Mouse (Mus musculus) adipocyte (in vitro differentiated cells): Measurements from ENCODE around the gene Igdcc3.
"Not testable (repeated sequence)": the region's sequence is repeated elsewhere in the genome, so short reads cannot be mapped to it uniquely, and the experiment has no call there.

Source experiments
- DNase-seq: peaks from one replicate; pipeline ENCODE4 v3.0.0-alpha.2; 2016; ENCODE audit warnings: low spot score

Gene Igdcc3

GRCm38 (mm10) chr9:65202165-65202754 lies 61.3 kb downstream of the Igdcc3 start:
- DNase-seq: no peak

GRCm38 (mm10) chr9:65205049-65205815 lies 64.2 kb downstream of the Igdcc3 start:
- peak; percentile 80 for DNase-seq

- DNase-seq: not testable (repeated sequence)
Measured at GRCm38 (mm10) chr9:65207041-65207815, 66.2 kb downstream of the Igdcc3 start.

GRCm38 (mm10) chr9:65208293-65209179 lies 67.5 kb downstream of the Igdcc3 start:
- DNase-seq: no peak

- no peak for DNase-seq
Measured at GRCm38 (mm10) chr9:65211598-65211997, 70.6 kb downstream of the Igdcc3 start.

GRCm38 (mm10) chr9:65214425-65214777 lies 73.4 kb downstream of the Igdcc3 start:
- DNase-seq: no peak

GRCm38 (mm10) chr9:65214778-65215493 lies 73.9 kb downstream of the Igdcc3 start:
- DNase-seq: peak; percentile 68

- DNase-seq: peak; percentile 35
Measured at GRCm38 (mm10) chr9:65215494-65216126, 74.6 kb downstream of the Igdcc3 start.

- no peak for DNase-seq
Measured at GRCm38 (mm10) chr9:65216972-65217371, 76.0 kb downstream of the Igdcc3 start.

GRCm38 (mm10) chr9:65217661-65218060 lies 76.7 kb downstream of the Igdcc3 start:
- peak; percentile 74 for DNase-seq

- no peak for DNase-seq
Measured at GRCm38 (mm10) chr9:65218916-65219315, 77.9 kb downstream of the Igdcc3 start.

- DNase-seq: not testable (repeated sequence)
Measured at GRCm38 (mm10) chr9:65220398-65220797, 79.4 kb downstream of the Igdcc3 start.

GRCm38 (mm10) chr9:65223927-65224326 lies 82.9 kb downstream of the Igdcc3 start:
- DNase-seq: no peak

GRCm38 (mm10) chr9:65225795-65226194 lies 84.8 kb downstream of the Igdcc3 start:
- DNase-seq: no peak

GRCm38 (mm10) chr9:65230250-65230649 lies 89.3 kb downstream of the Igdcc3 start:
- no peak for DNase-seq

- no peak for DNase-seq
Measured at GRCm38 (mm10) chr9:65231284-65231683, 90.3 kb downstream of the Igdcc3 start.

GRCm38 (mm10) chr9:65233243-65233985 lies 92.4 kb downstream of the Igdcc3 start:
- no peak for DNase-seq

GRCm38 (mm10) chr9:65234734-65235133 lies 93.7 kb downstream of the Igdcc3 start:
- DNase-seq: no peak
